Mouse (Mus musculus) forebrain, embryonic 12.5 days (tissue): Measurements from ENCODE around the gene Cacna1b. TPM values are rescaled to one million over a fixed set of nuclear protein-coding genes. Genes with fewer than 3 reads are reported as not detected.

Experiments
- ATAC-seq: fragments of 200-750 bp; cut with Nextera tagmentation; 2 replicates; pipeline ENCODE4 v1.8.0; 2017; ENCODE audit warnings: moderate TSS enrichment; ENCODE audit not compliant: low FRiP score
- H3K27ac ChIP-seq: fragments of 300-500 bp; sonication (generic); 2 replicates; pipeline ENCODE4 v1.5.1; 2016; ENCODE audit warnings: mild to moderate bottlenecking
- H3K27me3 ChIP-seq: fragments of 300-500 bp; sonication (generic); 2 replicates; pipeline ENCODE4 v1.6.1; 2016; ENCODE audit warnings: mild to moderate bottlenecking
- H3K36me3 ChIP-seq: fragments of 300-500 bp; sonication (generic); replicated peaks from 2 replicates; pipeline ENCODE4 v1.6.1; 2016; ENCODE audit warnings: mild to moderate bottlenecking
- H3K4me1 ChIP-seq: fragments of 300-500 bp; sonication (generic); 2 replicates; pipeline ENCODE4 v1.6.1; 2016
- H3K4me2 ChIP-seq: fragments of 300-500 bp; sonication (generic); 2 replicates; pipeline ENCODE4 v1.6.1; 2016; ENCODE audit warnings: mild to moderate bottlenecking, moderate library complexity
- H3K4me3 ChIP-seq: fragments of 300-500 bp; sonication (generic); replicated peaks from 2 replicates; pipeline ENCODE4 v1.5.1; 2016; ENCODE audit warnings: mild to moderate bottlenecking
- H3K9ac ChIP-seq: fragments of 300-500 bp; sonication (generic); 2 replicates; pipeline ENCODE4 v1.6.1; 2016; ENCODE audit warnings: mild to moderate bottlenecking
- H3K9me3 ChIP-seq: fragments of 300-500 bp; sonication (generic); 2 replicates; pipeline ENCODE4 v1.6.1; 2016
- WGBS: fragments of 180-500 bp; shearing (Covaris S2); methylation state at CpG from one replicate; pipeline ENCODE4 v1.1.7; 2016; 5-methylcytosine and 5-hydroxymethylcytosine counted together
- polyA plus RNA-seq: library from polyadenylated mRNA; unstranded; fragments of >200 nt; fragmentation: Nextera tagmentation; extraction: Ambion mirVana; gene quantifications from 2 replicates; pipeline ENCODE4 v1.2.1, GENCODE M21; 2016

Cacna1b gene
- polyA plus RNA-seq, 1 experiment from 2014 or later: 5.8 TPM

GRCm38 (mm10) chr2:24561946-24562345 lies 201.0 kb downstream of the Cacna1b start:
- Histone ChIP-seq H3K9me3 (no peaks in the 10 kb centered on the region), H3K4me1 (no peaks in the 10 kb centered on the region), H3K27me3 (no peaks in the 10 kb centered on the region; the same call in 1 of the 2 replicates), H3K27ac (no peak overlapping the region), H3K4me3 (no peak overlapping the region), H3K4me2 (no peak overlapping the region), H3K9ac (no peak overlapping the region), H3K36me3 (no peaks in the 10 kb centered on the region)
- WGBS: 84% methylated on average over 6 of the region's 6 CpGs
- no peak for ATAC-seq

- H3K4me2 ChIP-seq: no peak overlapping the region
- no peaks in the 10 kb centered on the region for H3K4me1 ChIP-seq
- no peaks in the 10 kb centered on the region for H3K36me3 ChIP-seq
- H3K27me3 ChIP-seq: no peaks in the 10 kb centered on the region; the same call in 1 of the 2 replicates
- no peaks in the 10 kb centered on the region for H3K9me3 ChIP-seq
- WGBS: 77% methylated on average over 5 of the region's 5 CpGs
- H3K9ac ChIP-seq: no peak overlapping the region
- no peak overlapping the region for H3K27ac ChIP-seq
- ATAC-seq: no peak
- H3K4me3 ChIP-seq: no peak overlapping the region
Measured at GRCm38 (mm10) chr2:24560201-24560600, 202.8 kb downstream of the Cacna1b start.

- Histone ChIP-seq H3K36me3 (no peaks in the 10 kb centered on the region), H3K27me3 (no peaks in the 10 kb centered on the region), H3K9me3 (no peaks in the 10 kb centered on the region), H3K9ac (no peak overlapping the region), H3K4me3 (no peak overlapping the region), H3K4me2 (no peak overlapping the region), H3K4me1 (0 out of 2 replicates have a peak, but pooled peaks cover 3% of the 10 kb centered on the region), H3K27ac (no peak overlapping the region)
- WGBS: 83% methylated on average over 6 of the region's 6 CpGs
- ATAC-seq: no peak
Measured at GRCm38 (mm10) chr2:24556347-24556746, 206.6 kb downstream of the Cacna1b start.

GRCm38 (mm10) chr2:24553962-24554361 lies 209.0 kb downstream of the Cacna1b start:
- no peak overlapping the region for H3K9ac ChIP-seq
- ATAC-seq: no peak
- 0 out of 2 replicates have a peak, but pooled peaks cover 3% of the 10 kb centered on the region for H3K4me1 ChIP-seq
- H3K4me3 ChIP-seq: no peak overlapping the region
- no peaks in the 10 kb centered on the region for H3K9me3 ChIP-seq
- H3K36me3 ChIP-seq: no peaks in the 10 kb centered on the region
- WGBS: 53% methylated on average over 7 of the region's 7 CpGs
- H3K27ac ChIP-seq: no peak overlapping the region
- no peaks in the 10 kb centered on the region for H3K27me3 ChIP-seq
- H3K4me2 ChIP-seq: no peak overlapping the region

Other genes starting within 250 kb of the Cacna1b start
- gene Ehmt1, start 156.5 kb upstream of the Cacna1b start, polyA plus RNA-seq: 147 and 148 TPM in 2 replicates
- gene Arrdc1, start 172.1 kb upstream of the Cacna1b start, polyA plus RNA-seq: 15.2 and 17.4 TPM in 2 replicates
- 21.8 and 21.9 TPM in 2 replicates for gene Zmynd19, start 186.6 kb upstream of the Cacna1b start, polyA plus RNA-seq
- 31.2 and 34.1 TPM in 2 replicates for gene Dph7, start 199.2 kb upstream of the Cacna1b start, polyA plus RNA-seq
- gene Mrpl41, start 211.9 kb upstream of the Cacna1b start, polyA plus RNA-seq: 132 and 143 TPM in 2 replicates
- gene Pnpla7, start 212.9 kb upstream of the Cacna1b start, polyA plus RNA-seq: 3.3 and 4.4 TPM in 2 replicates